Mouse (Mus musculus) hindlimb bud, embryonic 11.5 days (tissue): Measurements from ENCODE around the gene Gsto2.

Experiments
- DNase-seq: peaks from one replicate; pipeline ENCODE4 v3.0.0-alpha.2; 2012; ENCODE audit warnings: low read depth, low spot score; ENCODE audit errors: extremely low spot score

The Gsto2 gene

DNA sequence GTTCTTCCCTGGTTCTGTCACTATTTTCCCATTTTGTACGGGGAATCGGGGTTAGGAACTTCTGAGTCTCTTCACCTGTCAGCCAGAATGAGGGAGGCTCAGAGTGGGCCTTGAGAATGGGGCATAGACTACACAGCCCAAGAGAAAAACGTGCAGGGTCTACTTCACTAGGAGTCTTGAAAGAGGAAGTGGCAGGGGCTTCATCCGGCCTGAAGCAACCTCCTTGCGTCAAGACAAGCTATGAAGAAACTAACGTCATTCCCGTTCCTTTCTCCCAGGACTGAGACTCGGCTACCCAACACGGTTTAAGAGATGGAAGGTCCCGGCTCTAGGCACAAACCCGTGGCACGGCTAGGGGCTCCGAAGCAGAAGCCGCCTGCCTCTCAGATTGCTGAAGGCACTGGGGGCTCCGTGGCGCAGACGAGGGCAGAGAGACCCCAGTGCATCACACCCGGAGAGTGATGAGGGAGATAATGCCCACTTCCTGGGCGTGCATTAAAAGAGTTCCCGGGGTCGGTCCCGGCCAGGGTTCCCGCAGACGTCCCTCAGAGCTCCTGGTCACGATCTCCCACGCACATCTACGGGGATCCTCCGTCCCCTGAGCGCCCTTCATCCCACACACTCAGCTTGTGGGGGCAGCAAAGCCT, 53.2 kb downstream of the Gsto2 start:
- DNase-seq: no peak

DNA sequence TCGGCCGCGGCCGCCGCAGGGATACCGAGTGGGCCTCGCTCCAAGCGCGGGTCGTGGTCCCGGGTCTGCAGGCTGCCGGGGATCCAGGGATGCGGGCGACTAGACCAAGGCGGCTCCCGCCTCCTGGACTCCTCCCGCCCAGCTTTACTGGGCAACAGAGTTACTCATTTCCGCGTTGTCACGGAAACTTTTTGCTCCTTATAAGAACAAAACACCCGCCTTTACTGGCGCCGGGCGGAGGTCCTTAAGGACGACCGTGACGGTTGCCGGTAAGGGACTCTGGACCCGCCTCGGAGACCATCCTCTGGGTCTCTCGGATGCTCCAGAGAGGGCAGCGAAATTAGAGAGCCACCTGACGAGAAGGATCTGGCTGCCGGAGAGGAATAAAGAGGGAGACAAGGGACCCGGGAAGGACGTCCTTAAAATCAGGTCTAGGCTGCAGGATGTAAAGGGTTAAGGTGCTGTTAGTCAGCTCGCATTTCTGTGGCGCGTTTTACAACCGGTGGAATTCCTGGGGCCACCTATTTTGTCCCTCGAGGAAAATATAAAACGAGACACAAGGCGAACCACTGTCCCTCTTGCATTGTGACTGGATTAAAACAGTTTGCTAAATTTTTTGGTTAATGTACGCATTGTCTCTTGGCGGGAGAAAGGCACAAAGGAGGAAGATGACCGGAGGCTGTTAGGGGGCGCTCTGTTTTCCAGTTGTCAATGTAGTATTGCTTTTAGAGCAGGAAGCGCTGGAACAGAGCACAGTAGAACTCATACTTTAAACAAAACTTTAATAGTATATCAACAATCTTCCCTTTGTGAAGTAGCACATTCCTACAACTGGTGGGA, 54.0 kb downstream of the Gsto2 start, which contains the start of the genes Cfap43 and Itprip:
Cfap43 (minus strand) TSS at position 162 of the 840 bp plus-strand sequence.
Itprip (minus strand) TSS at position 174 of the 840 bp plus-strand sequence.
- DNase-seq: peak; percentile 79

DNA sequence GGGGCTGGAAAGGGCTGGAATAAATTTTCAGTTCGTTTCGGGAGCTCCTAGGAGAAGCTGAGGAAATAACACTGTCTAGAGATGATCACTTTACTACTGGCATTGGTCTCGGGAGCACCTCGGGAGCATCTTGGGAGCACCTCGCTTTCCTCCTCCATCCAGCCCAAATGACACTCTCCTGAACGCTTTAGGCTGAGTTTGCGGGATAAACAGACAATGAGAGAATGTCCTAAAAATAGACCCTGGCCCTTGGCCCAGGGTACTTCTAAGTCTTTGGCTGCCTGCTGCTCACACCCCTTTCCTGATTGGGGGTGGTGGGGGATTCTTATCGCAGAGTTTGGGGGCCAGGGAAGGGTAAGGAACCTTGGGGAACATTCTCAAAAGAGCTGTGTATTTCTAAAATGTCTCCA, 54.6 kb downstream of the Gsto2 start:
- DNase-seq: no peak

DNA sequence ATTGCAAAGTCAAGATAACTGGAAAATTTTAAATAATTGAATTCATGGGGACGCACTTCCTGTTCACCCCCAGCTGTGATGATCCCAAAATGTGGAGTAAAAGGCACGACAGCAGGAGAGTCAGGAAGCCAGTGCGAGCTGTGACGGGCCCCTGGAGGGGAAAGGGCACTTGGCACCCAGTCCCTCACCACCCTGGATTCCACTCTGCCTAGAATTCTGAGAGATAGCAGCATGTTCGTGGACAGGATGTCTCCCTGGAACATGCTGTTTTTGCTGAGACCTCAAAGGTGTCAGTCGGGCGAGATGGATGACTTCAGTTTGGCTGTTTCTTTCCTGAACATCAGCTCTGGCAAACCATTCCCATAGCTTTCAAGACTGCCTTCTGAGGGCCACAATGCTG, 60.5 kb downstream of the Gsto2 start:
- DNase-seq: no peak

DNA sequence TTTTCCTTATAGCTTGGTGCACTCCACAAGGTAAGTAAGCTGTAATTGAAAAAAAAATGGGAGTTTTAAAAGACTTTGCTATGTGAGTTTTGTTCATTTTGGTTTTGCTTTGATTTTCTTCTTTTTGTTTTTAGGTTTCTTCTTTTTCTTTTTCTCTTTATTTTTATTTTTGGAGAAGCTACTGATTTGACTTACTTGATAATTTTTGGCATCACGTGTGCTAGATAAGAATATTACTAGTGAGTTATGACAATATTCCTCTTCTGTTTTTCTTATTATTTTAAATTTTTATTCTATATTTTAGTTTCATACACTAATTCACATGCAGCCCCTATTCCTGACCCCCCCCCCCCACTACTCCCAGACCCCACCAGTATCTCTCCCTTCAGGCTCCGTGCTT, 61.7 kb downstream of the Gsto2 start:
- no peak for DNase-seq

DNA sequence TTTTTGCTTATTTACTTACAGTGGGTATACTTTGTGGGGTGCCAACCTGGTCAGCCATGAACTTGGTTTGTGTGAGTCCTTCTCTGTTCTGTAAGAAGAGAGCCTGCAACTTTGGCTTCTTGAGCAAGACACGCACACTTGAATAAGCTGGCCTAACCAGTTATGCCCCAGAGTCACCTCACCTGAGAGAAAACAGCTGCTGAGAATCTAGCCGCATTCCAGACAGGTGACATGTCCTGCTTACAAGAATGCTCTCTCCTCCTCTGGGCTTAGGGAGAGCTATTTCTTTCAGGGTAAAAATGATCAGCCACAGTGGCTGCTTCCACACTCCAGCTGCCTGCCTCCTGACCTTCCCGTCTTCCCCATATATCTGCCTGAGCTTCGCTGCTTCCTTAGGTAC, 63.7 kb downstream of the Gsto2 start:
- no peak for DNase-seq

DNA sequence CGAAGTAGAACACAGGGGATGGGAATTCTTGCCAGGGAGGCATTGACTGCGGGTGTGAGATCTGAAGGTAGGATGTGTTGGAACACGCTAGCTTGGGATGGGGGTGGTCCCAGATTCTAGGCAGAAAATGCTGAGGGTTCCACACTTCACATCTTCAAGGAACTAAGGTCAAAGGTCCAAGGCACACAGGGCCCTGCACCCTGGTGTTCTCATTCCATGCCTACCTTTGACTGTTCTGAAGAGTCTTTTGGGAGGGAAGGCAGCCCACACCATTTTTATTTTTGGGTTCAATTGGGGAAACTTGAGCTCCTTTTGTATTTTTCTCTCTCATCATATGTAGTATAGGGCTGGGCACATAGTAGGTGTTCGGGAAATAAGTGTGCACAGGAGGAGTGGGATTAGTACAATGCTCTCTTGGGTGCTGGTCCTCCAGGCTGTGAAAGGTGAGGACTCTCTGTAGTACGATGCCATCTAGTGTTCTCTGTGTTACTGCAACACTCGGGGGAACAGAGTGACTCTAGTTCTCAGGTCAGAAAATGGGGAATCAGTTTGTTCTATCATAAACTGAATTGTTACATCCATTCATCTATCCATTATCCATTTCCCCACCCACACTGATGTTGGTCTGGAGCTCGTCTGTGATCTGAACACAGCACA, 66.8 kb downstream of the Gsto2 start:
- DNase-seq: no peak

DNA sequence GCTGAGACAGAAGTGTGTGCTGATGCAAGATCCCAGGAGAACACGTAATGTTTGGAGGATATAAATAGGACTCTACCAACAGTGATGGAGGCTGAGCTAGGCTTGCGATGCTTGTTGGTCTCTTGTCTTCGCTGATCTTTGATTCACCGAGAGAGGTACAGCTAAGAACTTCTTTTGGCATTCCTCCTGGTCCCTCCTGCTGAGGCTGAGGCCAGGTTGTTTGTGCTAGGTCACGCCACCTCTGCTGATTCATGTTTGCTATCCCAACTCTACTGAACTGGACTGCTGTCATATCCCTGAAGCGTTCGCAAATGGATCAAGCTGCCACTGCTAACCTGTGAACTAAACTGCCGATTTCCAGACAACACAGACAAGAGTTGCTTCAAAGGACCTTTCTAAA, 68.8 kb downstream of the Gsto2 start:
- no peak for DNase-seq

DNA sequence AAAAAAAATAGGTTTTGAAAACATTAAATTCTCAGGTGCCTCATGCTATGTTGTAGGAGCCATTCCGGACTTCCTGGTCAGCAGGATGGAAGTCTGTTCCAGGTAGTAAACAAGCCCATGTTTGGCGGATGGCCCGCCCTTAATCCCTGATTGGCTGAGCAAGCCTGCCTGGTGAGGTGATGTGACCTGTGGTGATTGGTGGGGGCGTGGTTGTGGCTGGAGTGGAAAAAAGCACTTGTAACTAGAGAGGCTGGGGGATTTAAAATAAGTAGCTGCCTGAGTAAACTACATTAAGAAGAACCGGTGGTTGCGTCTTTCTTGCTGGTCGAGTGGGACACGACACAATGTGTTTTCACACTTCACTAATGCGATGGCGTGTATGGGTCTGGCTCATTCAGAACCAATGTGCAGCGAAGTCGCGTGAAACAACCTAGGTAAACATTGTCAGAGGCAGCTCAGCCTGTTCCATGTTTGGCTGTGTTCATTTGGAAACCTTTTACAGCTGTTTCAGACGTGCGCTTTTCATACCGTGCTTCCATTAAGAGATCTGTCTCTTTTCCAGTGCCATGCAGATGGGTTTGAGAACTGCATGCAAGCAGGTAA, 69.4 kb downstream of the Gsto2 start:
- DNase-seq: no peak

DNA sequence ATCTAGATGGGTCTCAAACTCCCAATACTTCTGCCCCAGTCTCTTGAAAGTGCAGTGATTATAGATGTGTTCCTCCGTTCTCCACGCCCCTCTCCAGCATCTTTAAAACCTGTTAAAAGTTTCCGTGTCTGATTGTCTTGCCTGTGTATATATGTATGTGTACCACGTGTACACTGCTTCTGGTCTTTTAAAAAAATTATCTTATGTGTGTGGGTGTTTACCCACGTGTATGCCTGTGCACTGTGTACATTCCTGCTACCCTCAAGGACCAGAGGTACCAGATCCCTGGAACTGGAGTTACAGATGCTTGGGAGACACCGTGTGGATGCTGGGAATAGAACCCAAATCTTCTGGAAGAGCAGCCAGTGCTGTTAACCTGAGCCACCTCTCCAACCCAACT, 70.2 kb downstream of the Gsto2 start:
- DNase-seq: no peak
